Comparison of ENCODE assay signal across 8 mouse cellular contexts in genomic region chrX:8074430-8075014, GRCm38 (mm10). TPM values are rescaled to one million over a fixed set of nuclear protein-coding genes. Genes with fewer than 3 reads are reported as not detected.
DNase-seq lines count a peak whose midpoint lies in the region; ATAC-seq and TF ChIP-seq lines count a peak whose summit lies in the region.

Gene Suv39h1 (minus strand): TSS chrX:8074760.

- TF ChIP-seq RAD21 in CH12.LX (IDR thresholded peaks at IDR 0.05; ENCODE audit: low read depth, low read length) = no peak

- WGBS in forebrain, embryonic 11.5 days = 31% methylated on average over 46 of the region's 46 CpGs
- 14% methylated on average over 46 of the region's 46 CpGs for WGBS in heart, embryonic 16.5 days
- WGBS in liver, embryonic 15.5 days (ENCODE audit: insufficient replicate concordance) = 10% methylated on average over 46 of the region's 46 CpGs
- 17% methylated on average over 46 of the region's 46 CpGs for WGBS in neural tube, embryonic 12.5 days

- peaks cover 32% of the 10 kb centered on the region for H3K79me2 ChIP-seq in CH12.LX (replicated peaks; ENCODE audit: control insufficient read depth, extremely low read depth, insufficient read depth, poor library complexity, severe bottlenecking)

- H3K27me3 ChIP-seq in CH12.LX (replicated peaks) = no peaks in the 10 kb centered on the region
- H3K27me3 ChIP-seq in forebrain, embryonic 11.5 days (ENCODE audit: control insufficient read depth, insufficient read depth, low read length) = no peaks in the 10 kb centered on the region
- no peaks in the 10 kb centered on the region for H3K27me3 ChIP-seq in heart, embryonic 16.5 days (ENCODE audit: control insufficient read depth, insufficient read depth, low read length)
- no peaks in the 10 kb centered on the region for H3K27me3 ChIP-seq in liver, embryonic 15.5 days
- H3K27me3 ChIP-seq in neural tube, embryonic 12.5 days (replicated peaks) = no peaks in the 10 kb centered on the region

- H3K27ac ChIP-seq in CH12.LX (ENCODE audit: insufficient read depth, low read depth) = peak within 1 kb of the TSS; percentile 63
- H3K27ac ChIP-seq in forebrain, embryonic 11.5 days (ENCODE audit: low read depth, low read length) = peak within 1 kb of the TSS; percentile 84
- peak within 1 kb of the TSS; percentile 83 for H3K27ac ChIP-seq in heart, embryonic 16.5 days (ENCODE audit: low read length)
- peak within 1 kb of the TSS; percentile 92 for H3K27ac ChIP-seq in liver, embryonic 15.5 days (replicated peaks)
- H3K27ac ChIP-seq in neural tube, embryonic 12.5 days = no peak within 1 kb of the TSS

- DNase-seq in CH12.LX (ENCODE audit: extremely low read depth) = peak; percentile 94
- DNase-seq in c-Kit-positive CD71-positive TER-119-negative erythroid progenitor cells, embryonic 14.5 days (ENCODE audit: low read depth) = peak; percentile 87
- DNase-seq in forebrain, embryonic 11.5 days (ENCODE audit: low spot score) = peak; percentile 94
- peak; percentile 93 to 96 for DNase-seq in kidney, postnatal 36 days
- peak; percentile 93 for DNase-seq in telencephalon, adult 2 months (ENCODE audit: low read depth, low spot score)

- dilution Hi-C loops in CH12.LX (cut with MboI; ENCODE audit: extremely low pct_ligation_motif_present, extremely low pct_unique_long_range_greater_than_20kb, low sequenced_read_pairs) = no loop called here

- no peak for TF ChIP-seq CTCF in CH12.LX (conservative IDR thresholded peaks at IDR 0.05 in 1 of 2, IDR thresholded peaks at IDR 0.05 in 1 of 2; ENCODE audit: low read depth in 2 of 2, low read length in 2 of 2)

- peak; percentile 80 for TF ChIP-seq POLR2A in CH12.LX (IDR thresholded peaks at IDR 0.05; ENCODE audit: low read depth, low read length)

- H3K9me3 ChIP-seq in CH12.LX (replicated peaks; ENCODE audit: low read length) = no peaks in the 10 kb centered on the region
- H3K9me3 ChIP-seq in forebrain, embryonic 11.5 days (ENCODE audit: control insufficient read depth, low read length) = no peaks in the 10 kb centered on the region
- H3K9me3 ChIP-seq in heart, embryonic 16.5 days (replicated peaks; ENCODE audit: control insufficient read depth, low read length) = no peaks in the 10 kb centered on the region
- no peaks in the 10 kb centered on the region for H3K9me3 ChIP-seq in liver, embryonic 15.5 days (replicated peaks)
- H3K9me3 ChIP-seq in neural tube, embryonic 12.5 days = no peaks in the 10 kb centered on the region

- H3K36me3 ChIP-seq in CH12.LX (replicated peaks in 1 of 2; ENCODE audit: control insufficient read depth in 1 of 2, insufficient read depth in 1 of 2, low read length in 1 of 2) = peaks cover 11 to 24% of the 10 kb centered on the region in 2 experiments
- no peaks in the 10 kb centered on the region for H3K36me3 ChIP-seq in forebrain, embryonic 11.5 days (ENCODE audit: control insufficient read depth, insufficient read depth, low read length)
- 0 out of 2 replicates have a peak, but pooled peaks cover 3% of the 10 kb centered on the region for H3K36me3 ChIP-seq in heart, embryonic 16.5 days (ENCODE audit: control insufficient read depth, insufficient read depth)
- peaks cover 32% of the 10 kb centered on the region for H3K36me3 ChIP-seq in liver, embryonic 15.5 days (replicated peaks)
- H3K36me3 ChIP-seq in neural tube, embryonic 12.5 days = peaks cover 8% of the 10 kb centered on the region

- H3K9ac ChIP-seq in CH12.LX (ENCODE audit: insufficient read depth, low read depth) = peak within 1 kb of the TSS; percentile 91
- H3K9ac ChIP-seq in forebrain, embryonic 11.5 days (ENCODE audit: low read length) = peak within 1 kb of the TSS; percentile 73
- peak within 1 kb of the TSS; percentile 67 for H3K9ac ChIP-seq in heart, embryonic 16.5 days (ENCODE audit: low read length)
- peak within 1 kb of the TSS; percentile 73 for H3K9ac ChIP-seq in liver, embryonic 15.5 days
- H3K9ac ChIP-seq in neural tube, embryonic 12.5 days = peak within 1 kb of the TSS; percentile 61

- in situ Hi-C loops in CH12.LX (cut with MboI; ENCODE audit: low pct_ligation_motif_present, low pct_unique_long_range_greater_than_20kb, low sequenced_read_pairs) = no loop called here

- H3K4me2 ChIP-seq in CH12.LX (ENCODE audit: insufficient read depth, low read depth, poor library complexity, severe bottlenecking) = peak within 1 kb of the TSS; percentile 78
- peak within 1 kb of the TSS; percentile 45 for H3K4me2 ChIP-seq in forebrain, embryonic 11.5 days (ENCODE audit: low read depth, low read length, severe bottlenecking)
- peak within 1 kb of the TSS; percentile 67 for H3K4me2 ChIP-seq in heart, embryonic 16.5 days (ENCODE audit: low read depth, low read length)
- peak within 1 kb of the TSS; percentile 76 for H3K4me2 ChIP-seq in liver, embryonic 15.5 days
- peak within 1 kb of the TSS; percentile 56 for H3K4me2 ChIP-seq in neural tube, embryonic 12.5 days (replicated peaks)

- no peak for TF ChIP-seq EP300 in CH12.LX (IDR thresholded peaks at IDR 0.05; ENCODE audit: low read length)

- H3K4me1 ChIP-seq in CH12.LX (ENCODE audit: control insufficient read depth in 1 of 2, insufficient read depth in 2 of 2) = peaks cover 5 to 27% of the 10 kb centered on the region in 2 experiments
- peaks cover 3% of the 10 kb centered on the region; the same call in 1 of the 2 replicates for H3K4me1 ChIP-seq in forebrain, embryonic 11.5 days (replicated peaks; ENCODE audit: control insufficient read depth, insufficient read depth, low read length)
- no peaks in the 10 kb centered on the region for H3K4me1 ChIP-seq in heart, embryonic 16.5 days (ENCODE audit: control insufficient read depth, insufficient read depth, low read length)
- peaks cover 20% of the 10 kb centered on the region for H3K4me1 ChIP-seq in liver, embryonic 15.5 days (replicated peaks)
- no peaks in the 10 kb centered on the region for H3K4me1 ChIP-seq in neural tube, embryonic 12.5 days

- peak within 1 kb of the TSS; percentile 64 to 96 (median 71) for H3K4me3 ChIP-seq in CH12.LX (replicated peaks in 1 of 3; ENCODE audit: low read depth in 2 of 3, low read length in 2 of 3, poor library complexity in 1 of 3)
- H3K4me3 ChIP-seq in forebrain, embryonic 11.5 days (ENCODE audit: low read depth, low read length) = peak within 1 kb of the TSS; percentile 58
- peak within 1 kb of the TSS; percentile 72 for H3K4me3 ChIP-seq in heart, embryonic 16.5 days (ENCODE audit: low read length)
- peak within 1 kb of the TSS; percentile 78 for H3K4me3 ChIP-seq in liver, embryonic 15.5 days (replicated peaks)
- H3K4me3 ChIP-seq in neural tube, embryonic 12.5 days = peak within 1 kb of the TSS; percentile 51

- ATAC-seq in forebrain, embryonic 11.5 days (replicated peaks; ENCODE audit: low FRiP score) = peak; percentile 97
- peak; percentile 97 for ATAC-seq in heart, embryonic 16.5 days (replicated peaks; ENCODE audit: extremely low read depth, insufficient read depth, low FRiP score)
- peak; percentile 98 for ATAC-seq in liver, embryonic 15.5 days (ENCODE audit: insufficient read depth)
- ATAC-seq in neural tube, embryonic 12.5 days (ENCODE audit: low FRiP score, low read depth) = peak; percentile 96

TF ChIP-seq in CH12.LX, 34 proteins besides CTCF, POLR2A, EP300 and RAD21 (continues in another document):
- TF ChIP-seq E2F4 (IDR thresholded peaks at IDR 0.05; ENCODE audit: insufficient replicate concordance, low read depth, low read length) = no peak
- TF ChIP-seq ELF1 (IDR thresholded peaks at IDR 0.05; ENCODE audit: low read depth, low read length) = no peak
- TF ChIP-seq TBP (conservative IDR thresholded peaks at IDR 0.05; ENCODE audit: low read depth, low read length) = peak; percentile 84
- TF ChIP-seq UBTF (IDR thresholded peaks at IDR 0.05; ENCODE audit: low read depth, low read length) = no peak
- TF ChIP-seq MEF2A (IDR thresholded peaks at IDR 0.05; ENCODE audit: borderline replicate concordance, low read depth, low read length) = no peak
- peak; percentile 56; the same call in 1 of the 2 replicates for TF ChIP-seq MXI1 (IDR thresholded peaks at IDR 0.05; ENCODE audit: low read depth, low read length)
- TF ChIP-seq SIN3A (IDR thresholded peaks at IDR 0.05; ENCODE audit: low read length) = peak; percentile 51
- 0 out of 2 replicates have a peak, but pooled peaks have one; percentile 23 for TF ChIP-seq TCF12 (IDR thresholded peaks at IDR 0.05; ENCODE audit: low read depth, low read length)
- TF ChIP-seq BHLHE40 (IDR thresholded peaks at IDR 0.05; ENCODE audit: low read depth, low read length) = no peak
- no peak for TF ChIP-seq SMC3 (IDR thresholded peaks at IDR 0.05; ENCODE audit: low read depth, low read length)
- peak; percentile 54; the same call in 1 of the 2 replicates for TF ChIP-seq NELFE (IDR thresholded peaks at IDR 0.05; ENCODE audit: low read depth, low read length)
- peak; percentile 26; the same call in 1 of the 2 replicates for TF ChIP-seq ZMIZ1 (IDR thresholded peaks at IDR 0.05; ENCODE audit: low read depth, low read length)
- TF ChIP-seq ETS1 (conservative IDR thresholded peaks at IDR 0.05; ENCODE audit: low read depth, low read length) = no peak
- TF ChIP-seq NRF1 (IDR thresholded peaks at IDR 0.05; ENCODE audit: low read depth, low read length) = peak; percentile 86
- TF ChIP-seq USF1 (IDR thresholded peaks at IDR 0.05; ENCODE audit: low read depth, low read length) = no peak
- TF ChIP-seq MAZ (IDR thresholded peaks at IDR 0.05; ENCODE audit: low read depth, low read length) = no peak
- no peak for TF ChIP-seq ZC3H11A (IDR thresholded peaks at IDR 0.05; ENCODE audit: low read depth, low read length)
- no peak for TF ChIP-seq ZNF384 (IDR thresholded peaks at IDR 0.05; ENCODE audit: low read depth, low read length)
- TF ChIP-seq POLR2AphosphoS2 (IDR thresholded peaks at IDR 0.05; ENCODE audit: low read depth, low read length) = no peak
- TF ChIP-seq ZKSCAN1 (IDR thresholded peaks at IDR 0.05; ENCODE audit: borderline replicate concordance, low read depth, low read length) = no peak
- TF ChIP-seq PAX5 (IDR thresholded peaks at IDR 0.05; ENCODE audit: low read length) = no peak
- no peak for TF ChIP-seq JUN (IDR thresholded peaks at IDR 0.05; ENCODE audit: insufficient read depth, low read depth, low read length)
- no peak for TF ChIP-seq MYC (IDR thresholded peaks at IDR 0.05; ENCODE audit: low read depth, low read length)
- no peak for TF ChIP-seq GABPA (IDR thresholded peaks at IDR 0.05; ENCODE audit: insufficient replicate concordance, low read depth, low read length)

RNA-seq across cellular contexts. Expression of gene Suv39h1, which starts in this region (rescaled TPM):
- total RNA-seq in CH12.LX (2012; rRNA removed) (40.6 and 46.4 TPM in 2 replicates), CH12.LX (2014; rRNA removed) (71.5 and 73.7 TPM in 2 replicates)
- 48.4 and 51.4 TPM in 2 replicates for polyA plus RNA-seq in CH12.LX (2012; ENCODE audit: insufficient read length, low read depth)
- polyA plus RNA-seq in forebrain, embryonic 11.5 days (2014; fragmentation: Nextera tagmentation; extraction: Ambion mirVana) = 96.1 and 99.7 TPM in 2 replicates
- polyA plus RNA-seq in heart, embryonic 16.5 days (2015; fragmentation: Nextera tagmentation; extraction: Ambion mirVana) = 31.3 and 33.7 TPM in 2 replicates
- 31.4 and 33.0 TPM in 2 replicates for polyA plus RNA-seq in liver, embryonic 15.5 days (2015; fragmentation: Nextera tagmentation; extraction: Ambion mirVana)
- 58.3 and 63.2 TPM in 2 replicates for polyA plus RNA-seq in neural tube, embryonic 12.5 days (2016; fragmentation: Nextera tagmentation; extraction: Ambion mirVana)
